Mouse (Mus musculus): Measurements from ENCODE around the gene 2010111I01Rik. TPM values are rescaled to one million over a fixed set of nuclear protein-coding genes. Genes with fewer than 3 reads are reported as not detected.
A peak's percentile ranks its signal among the peaks of the same experiment; 100 is the strongest.

Gene 2010111I01Rik
- polyA plus RNA-seq, 1 experiment: 47.5 TPM

DNA sequence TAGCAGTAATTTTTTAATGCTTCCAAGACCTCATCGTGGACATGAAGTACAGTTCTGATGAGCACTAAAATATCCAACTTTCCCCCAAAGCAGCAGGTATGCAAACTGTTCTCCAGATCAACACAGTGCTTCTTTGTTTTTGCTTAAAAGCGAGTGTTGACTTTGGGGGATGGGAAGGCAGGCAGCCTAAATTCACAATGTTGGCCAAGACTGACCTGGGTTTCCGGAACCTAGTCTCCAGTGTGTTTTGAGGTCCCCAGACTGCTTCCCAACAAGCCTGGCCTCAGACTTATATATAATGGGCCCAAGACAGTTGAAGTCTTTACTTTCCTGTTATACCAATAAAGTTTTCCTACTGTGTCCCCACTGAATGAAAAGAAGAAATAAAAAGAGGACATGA, 359.6 kb downstream of the 2010111I01Rik start:
- Histone ChIP-seq H3K4me1 (ENCODE audit: control insufficient read depth, insufficient read depth, low read length) (peaks cover 2% of the 10 kb centered on the region; the same call in 1 of the 2 replicates), H3K27ac (ENCODE audit: control insufficient read depth, insufficient read depth, low read depth, low read length, poor library complexity) (no peak overlapping the region), H3K4me3 (replicated peaks; ENCODE audit: control insufficient read depth, low read depth, low read length) (no peak overlapping the region)
- TF ChIP-seq POLR2A (IDR thresholded peaks at IDR 0.05; ENCODE audit: borderline replicate concordance, control insufficient read depth, low read depth, low read length): no peak
- no peak for TF ChIP-seq CTCF (IDR thresholded peaks at IDR 0.05; ENCODE audit: control insufficient read depth, insufficient read depth, low read length)
- WGBS: 87% methylated on average over 3 of the region's 3 CpGs

DNA sequence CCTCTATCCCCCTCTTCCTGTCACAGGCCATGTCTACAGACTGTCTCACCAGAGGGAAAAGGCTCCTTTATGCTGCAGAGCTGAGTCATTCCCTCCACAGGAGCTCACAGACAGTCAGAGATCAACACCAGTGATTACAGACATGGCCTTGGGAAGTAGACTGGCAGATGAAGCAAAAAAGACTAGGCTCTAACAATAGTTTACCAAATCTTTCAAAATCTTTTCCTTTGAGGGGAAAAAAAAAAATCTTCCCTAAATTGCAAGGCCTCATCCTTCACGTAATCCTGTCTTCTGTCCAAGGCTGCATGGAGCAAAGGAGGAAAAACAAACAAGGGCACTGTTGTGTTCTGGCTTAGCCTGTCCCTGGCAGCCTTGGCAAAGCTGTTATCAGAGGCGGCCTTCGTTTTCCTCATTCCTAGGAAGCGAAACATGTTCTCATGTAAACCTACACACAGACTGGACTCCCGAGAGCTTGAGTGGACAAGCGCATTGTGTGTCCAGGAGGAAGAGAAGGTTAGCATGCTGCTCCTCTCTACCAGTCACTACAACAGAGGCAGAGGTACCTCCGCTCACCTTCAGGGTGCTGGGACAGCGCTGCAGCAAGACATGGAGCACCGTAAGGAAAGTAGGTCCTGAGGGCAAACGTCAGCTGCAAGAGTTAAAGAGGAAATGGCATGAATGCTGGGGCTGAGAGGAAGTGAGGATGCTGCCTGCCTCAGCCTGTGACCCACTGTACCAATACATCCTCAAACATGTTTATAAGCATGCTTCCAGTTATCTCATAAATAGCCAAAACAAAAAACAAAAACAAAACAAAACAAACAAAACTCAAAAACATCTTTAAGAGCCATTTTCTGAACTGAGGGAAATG, 360.5 kb downstream of the 2010111I01Rik start:
- Histone ChIP-seq H3K4me1 (ENCODE audit: control insufficient read depth, insufficient read depth, low read length) (peaks cover 2% of the 10 kb centered on the region; the same call in 1 of the 2 replicates), H3K4me3 (replicated peaks; ENCODE audit: control insufficient read depth, low read depth, low read length) (no peak overlapping the region), H3K27ac (ENCODE audit: control insufficient read depth, insufficient read depth, low read depth, low read length, poor library complexity) (no peak overlapping the region)
- WGBS: 56% methylated on average over 10 of the region's 10 CpGs
- no peak for TF ChIP-seq CTCF (IDR thresholded peaks at IDR 0.05; ENCODE audit: control insufficient read depth, insufficient read depth, low read length)
- TF ChIP-seq POLR2A (IDR thresholded peaks at IDR 0.05; ENCODE audit: borderline replicate concordance, control insufficient read depth, low read depth, low read length): no peak

DNA sequence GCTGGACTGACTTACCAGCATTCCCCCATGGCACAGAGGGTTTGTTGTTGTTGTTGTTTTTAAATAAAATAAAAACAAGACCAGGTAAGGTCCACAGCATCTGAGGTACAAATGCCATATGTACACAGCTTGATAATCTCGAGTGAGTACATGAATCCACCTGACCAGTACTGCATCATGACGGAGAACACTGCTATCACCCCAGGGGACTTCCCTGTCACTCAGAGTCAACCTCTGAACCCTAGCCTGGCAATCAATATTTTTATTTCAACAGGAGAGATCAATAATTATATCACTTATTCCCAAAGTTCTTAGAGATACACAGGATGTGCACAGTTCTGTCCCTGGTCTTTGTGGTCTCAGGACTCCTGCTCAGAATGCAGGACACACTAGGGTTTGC, 361.3 kb downstream of the 2010111I01Rik start:
- Histone ChIP-seq H3K4me3 (replicated peaks; ENCODE audit: control insufficient read depth, low read depth, low read length) (no peak overlapping the region), H3K4me1 (ENCODE audit: control insufficient read depth, insufficient read depth, low read length) (peaks cover 2% of the 10 kb centered on the region; the same call in 1 of the 2 replicates), H3K27ac (ENCODE audit: control insufficient read depth, insufficient read depth, low read depth, low read length, poor library complexity) (no peak overlapping the region)
- TF ChIP-seq CTCF (IDR thresholded peaks at IDR 0.05; ENCODE audit: control insufficient read depth, insufficient read depth, low read length) (no peak), POLR2A (IDR thresholded peaks at IDR 0.05; ENCODE audit: borderline replicate concordance, control insufficient read depth, low read depth, low read length) (no peak)
- 74% methylated on average over 2 of the region's 2 CpGs for WGBS

DNA sequence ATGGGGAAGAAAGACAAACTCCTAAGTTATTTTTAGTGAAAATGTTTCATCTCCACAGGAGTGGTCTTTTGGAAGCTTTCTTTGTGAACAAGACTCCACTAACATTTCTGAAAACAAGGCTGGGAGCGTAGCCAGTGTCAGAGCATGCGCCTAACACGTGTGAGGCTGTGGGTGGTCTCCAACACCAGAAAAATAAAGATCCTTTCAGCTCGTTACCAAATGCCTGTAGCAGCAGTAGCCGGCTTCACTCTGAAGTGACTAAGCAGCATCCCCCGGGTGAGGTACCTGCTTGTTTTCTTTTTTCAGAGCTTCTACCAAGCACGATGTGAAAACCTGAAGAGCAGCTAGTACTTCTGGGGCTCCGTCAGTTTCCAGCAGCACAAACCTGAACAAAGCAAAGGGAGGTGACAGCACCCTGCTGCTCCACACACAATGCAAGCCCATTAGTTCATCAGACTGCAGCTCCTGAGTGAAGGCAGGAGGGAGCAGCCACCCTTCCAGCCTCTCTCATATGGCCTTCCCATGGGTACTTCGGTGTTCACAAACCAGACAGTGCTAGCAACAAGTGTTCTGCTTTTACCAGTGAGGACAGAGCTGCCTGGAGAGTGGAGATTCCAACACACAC, 365.7 kb downstream of the 2010111I01Rik start:
- Histone ChIP-seq H3K27ac (ENCODE audit: control insufficient read depth, insufficient read depth, low read depth, low read length, poor library complexity) (no peak overlapping the region), H3K4me3 (replicated peaks; ENCODE audit: control insufficient read depth, low read depth, low read length) (no peak overlapping the region), H3K4me1 (ENCODE audit: control insufficient read depth, insufficient read depth, low read length) (peaks cover under 1% of the 10 kb centered on the region; the same call in 1 of the 2 replicates)
- WGBS: 83% methylated on average over 9 of the region's 9 CpGs
- TF ChIP-seq CTCF (IDR thresholded peaks at IDR 0.05; ENCODE audit: control insufficient read depth, insufficient read depth, low read length): no peak
- TF ChIP-seq POLR2A (IDR thresholded peaks at IDR 0.05; ENCODE audit: borderline replicate concordance, control insufficient read depth, low read depth, low read length): no peak

DNA sequence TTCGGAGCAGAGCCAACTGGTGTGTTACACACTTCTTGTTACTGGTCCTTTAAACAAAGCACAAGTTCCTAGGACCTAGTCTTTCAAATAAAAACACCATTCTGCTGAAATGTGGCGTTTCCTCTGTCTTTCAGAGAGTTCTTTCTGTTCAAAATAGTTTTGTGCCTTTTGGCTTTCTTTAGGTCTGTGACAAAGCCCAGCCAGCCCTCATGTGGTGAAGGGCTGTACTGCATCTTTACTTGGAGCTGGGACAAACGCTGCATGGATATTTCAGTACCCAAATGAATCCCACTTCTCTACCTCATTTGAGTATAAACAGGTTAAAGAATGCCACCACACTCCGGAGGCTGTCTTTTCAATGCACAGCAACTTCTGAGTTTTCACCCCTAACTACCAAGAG, 366.7 kb downstream of the 2010111I01Rik start:
- 51% methylated on average over 4 of the region's 4 CpGs for WGBS
- Histone ChIP-seq H3K27ac (ENCODE audit: control insufficient read depth, insufficient read depth, low read depth, low read length, poor library complexity) (no peak overlapping the region), H3K4me3 (replicated peaks; ENCODE audit: control insufficient read depth, low read depth, low read length) (no peak overlapping the region), H3K4me1 (ENCODE audit: control insufficient read depth, insufficient read depth, low read length) (no peaks in the 10 kb centered on the region)
- TF ChIP-seq POLR2A (IDR thresholded peaks at IDR 0.05; ENCODE audit: borderline replicate concordance, control insufficient read depth, low read depth, low read length) (no peak), CTCF (IDR thresholded peaks at IDR 0.05; ENCODE audit: control insufficient read depth, insufficient read depth, low read length) (peak; percentile 40)

DNA sequence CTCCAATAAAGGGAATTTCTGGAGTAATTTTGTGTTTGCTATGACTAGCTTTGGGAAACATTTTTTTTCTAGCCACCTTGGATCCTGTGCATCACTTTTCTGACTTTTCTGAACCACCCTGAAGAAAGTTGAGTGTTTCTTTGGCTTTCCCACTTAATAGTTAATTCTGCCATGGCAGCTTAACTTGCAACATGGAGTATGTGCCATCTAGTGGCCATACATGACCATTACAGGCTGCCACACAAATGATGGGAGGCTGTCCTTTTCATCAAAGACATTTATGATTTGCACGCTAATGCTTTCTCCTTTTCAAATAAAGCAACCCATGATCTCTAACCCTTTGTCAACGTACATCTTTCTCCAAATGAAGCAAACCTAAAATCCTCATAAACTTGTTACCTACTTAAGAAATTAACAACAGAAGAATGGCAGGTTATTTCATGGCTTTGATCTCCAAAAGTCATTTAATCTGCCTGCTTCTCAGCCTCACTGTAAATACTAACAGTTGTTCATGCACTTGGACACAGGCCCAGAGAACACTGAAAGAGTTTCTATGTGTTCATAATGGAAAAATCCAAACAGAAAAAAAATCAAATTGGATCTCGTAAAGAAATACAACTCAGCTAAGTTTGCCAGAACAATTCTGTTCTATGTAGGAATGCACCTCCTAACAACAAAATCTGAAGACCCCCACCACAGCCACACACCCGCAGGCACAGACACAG, 368.0 kb downstream of the 2010111I01Rik start:
- no peaks in the 10 kb centered on the region; the same call in 1 of the 2 replicates for H3K4me1 ChIP-seq (ENCODE audit: control insufficient read depth, insufficient read depth, low read length)
- TF ChIP-seq POLR2A (IDR thresholded peaks at IDR 0.05; ENCODE audit: borderline replicate concordance, control insufficient read depth, low read depth, low read length): no peak
- no peak for TF ChIP-seq CTCF (IDR thresholded peaks at IDR 0.05; ENCODE audit: control insufficient read depth, insufficient read depth, low read length)
- no peak overlapping the region for H3K27ac ChIP-seq (ENCODE audit: control insufficient read depth, insufficient read depth, low read depth, low read length, poor library complexity)
- WGBS: 48% methylated on average over 4 of the region's 4 CpGs
- no peak overlapping the region for H3K4me3 ChIP-seq (replicated peaks; ENCODE audit: control insufficient read depth, low read depth, low read length)

DNA sequence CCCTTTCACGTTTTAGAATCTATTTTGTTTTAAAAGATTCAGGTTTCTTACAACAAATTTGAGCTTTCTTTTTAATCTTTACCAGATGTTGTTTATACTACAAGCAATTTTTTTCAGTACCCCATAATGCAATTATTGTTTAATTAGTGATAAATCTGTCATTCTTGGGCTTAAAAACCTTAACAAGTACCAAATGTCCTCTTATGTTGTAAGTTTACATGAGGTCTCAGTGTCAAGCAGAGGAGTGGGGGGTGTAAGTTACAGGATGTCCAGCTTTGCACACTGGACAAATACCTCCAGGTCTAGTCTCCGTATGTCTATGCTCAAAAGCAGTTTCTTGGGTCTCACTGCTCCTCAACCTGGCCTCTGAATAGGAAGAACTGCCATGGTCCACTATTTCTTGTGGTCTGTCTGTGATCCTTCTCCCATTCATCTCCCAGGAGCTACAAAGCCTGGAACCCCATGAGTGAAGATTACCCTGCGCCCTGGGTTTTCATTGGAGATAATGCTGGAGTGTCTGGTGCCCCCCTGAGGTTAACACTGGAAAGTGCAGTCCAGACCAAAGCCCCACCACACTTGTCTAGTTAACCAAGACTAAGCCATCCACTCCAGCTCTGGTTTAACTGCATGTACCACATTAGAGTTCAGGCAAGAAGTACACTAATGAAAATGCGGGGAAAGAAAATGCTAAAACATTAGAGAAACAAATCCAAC, 370.9 kb downstream of the 2010111I01Rik start:
- Histone ChIP-seq H3K4me1 (ENCODE audit: control insufficient read depth, insufficient read depth, low read length) (no peaks in the 10 kb centered on the region; the same call in 1 of the 2 replicates), H3K4me3 (replicated peaks; ENCODE audit: control insufficient read depth, low read depth, low read length) (no peak overlapping the region), H3K27ac (ENCODE audit: control insufficient read depth, insufficient read depth, low read depth, low read length, poor library complexity) (no peak overlapping the region)
- 73% methylated on average over 4 of the region's 4 CpGs for WGBS
- no peak for TF ChIP-seq POLR2A (IDR thresholded peaks at IDR 0.05; ENCODE audit: borderline replicate concordance, control insufficient read depth, low read depth, low read length)
- TF ChIP-seq CTCF (IDR thresholded peaks at IDR 0.05; ENCODE audit: control insufficient read depth, insufficient read depth, low read length): peak; percentile 55
